Mouse (Mus musculus): ENCODE data around the gene Ddx19a. TPM values are rescaled to one million over a fixed set of nuclear protein-coding genes. Genes with fewer than 3 reads are reported as not detected.
"Not testable (repeated sequence)": the region's sequence is repeated elsewhere in the genome, so short reads cannot be mapped to it uniquely, and the experiment has no call there.

Ddx19a gene
- polyA plus RNA-seq, 1 experiment = not detected

DNA sequence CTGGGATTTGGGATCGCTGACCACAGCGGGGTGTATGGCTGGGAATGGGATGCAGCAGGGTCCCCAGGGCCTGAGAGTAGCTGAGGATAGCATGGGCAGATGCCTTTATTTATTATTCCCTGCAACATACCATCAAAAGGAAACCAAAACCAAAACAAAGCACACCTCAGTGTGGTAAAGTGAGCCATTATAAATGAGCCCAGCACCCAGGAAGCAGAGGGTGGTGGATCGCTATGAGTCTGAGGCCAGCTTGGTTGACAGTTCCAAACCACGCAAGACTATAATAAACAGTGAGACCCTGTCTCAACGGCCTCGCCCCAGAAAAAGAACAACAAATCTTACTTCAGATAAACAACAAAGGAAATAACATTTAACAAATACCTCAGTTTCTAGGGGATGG, 32.4 kb upstream of the Ddx19a start:
- 84% methylated on average over 6 of the region's 6 CpGs for WGBS
- H3K4me1 ChIP-seq (ENCODE audit: control insufficient read depth, insufficient read depth, low read length) = peaks cover 6% of the 10 kb centered on the region; the same call in 1 of the 2 replicates
- H3K27ac ChIP-seq (ENCODE audit: insufficient read depth, low read depth, low read length) = no peak overlapping the region
- no peak for TF ChIP-seq POLR2A (IDR thresholded peaks at IDR 0.05; ENCODE audit: insufficient read depth, low read depth, low read length)
- no peak for TF ChIP-seq CTCF (IDR thresholded peaks at IDR 0.05; ENCODE audit: insufficient read depth, low read depth, low read length)
- no peak overlapping the region for H3K4me3 ChIP-seq (ENCODE audit: insufficient read depth, low read depth, low read length)

DNA sequence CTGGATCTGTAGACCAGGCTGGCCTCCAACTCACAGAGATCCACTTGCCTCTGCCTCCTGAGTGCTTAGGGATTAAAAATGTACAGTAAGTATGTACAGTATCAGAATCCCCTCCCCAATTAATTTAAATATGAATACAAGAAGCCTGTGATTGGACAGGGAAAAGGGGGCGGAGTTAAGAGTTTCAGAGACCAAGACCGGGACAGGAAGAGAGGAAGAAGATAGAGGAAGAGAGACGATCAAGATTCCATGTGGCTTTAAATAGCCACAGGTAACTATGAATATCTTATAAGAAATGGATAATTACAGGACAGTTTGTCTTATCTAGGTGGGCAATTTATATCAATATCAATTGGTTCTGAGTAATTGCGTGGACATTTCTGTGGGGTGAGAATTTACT, 32.0 kb upstream of the Ddx19a start:
- WGBS = 60% methylated on average over 4 of the region's 4 CpGs
- Histone ChIP-seq H3K4me3 (ENCODE audit: insufficient read depth, low read depth, low read length) (no peak overlapping the region), H3K27ac (ENCODE audit: insufficient read depth, low read depth, low read length) (no peak overlapping the region), H3K4me1 (ENCODE audit: control insufficient read depth, insufficient read depth, low read length) (peaks cover 6% of the 10 kb centered on the region; the same call in 1 of the 2 replicates)
- TF ChIP-seq CTCF (IDR thresholded peaks at IDR 0.05; ENCODE audit: insufficient read depth, low read depth, low read length) (no peak), POLR2A (IDR thresholded peaks at IDR 0.05; ENCODE audit: insufficient read depth, low read depth, low read length) (no peak)

DNA sequence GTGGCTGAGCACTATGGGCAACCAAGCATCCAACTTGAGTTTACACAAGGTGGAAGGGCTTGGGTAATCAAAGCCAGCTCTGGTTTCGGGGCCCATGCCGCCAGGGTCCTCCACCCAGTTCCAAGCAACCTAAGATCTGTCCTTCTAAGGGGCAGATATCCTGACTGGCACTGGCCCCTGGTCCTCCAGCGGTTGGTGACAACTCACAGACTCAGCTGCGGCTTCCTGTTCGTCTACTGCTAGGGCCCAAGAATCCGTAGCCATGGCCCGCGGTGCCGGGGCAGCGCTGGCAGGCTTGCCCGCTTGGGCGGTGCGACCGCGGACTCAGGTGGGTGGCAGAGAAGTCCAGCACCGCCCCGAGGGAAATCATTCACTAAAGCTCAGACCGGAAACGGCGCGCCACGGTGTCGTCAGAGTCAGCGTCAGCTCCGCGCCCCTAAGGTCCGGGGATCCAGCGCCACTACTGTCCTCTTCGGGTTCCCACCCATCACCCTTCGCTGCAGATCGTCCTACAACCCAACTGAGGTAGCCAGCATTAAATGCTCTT, 29.9 kb upstream of the Ddx19a start:
- TF ChIP-seq POLR2A (IDR thresholded peaks at IDR 0.05; ENCODE audit: insufficient read depth, low read depth, low read length) (peak; percentile 67), CTCF (IDR thresholded peaks at IDR 0.05; ENCODE audit: insufficient read depth, low read depth, low read length) (peak; percentile 11; the same call in 1 of the 2 replicates)
- Histone ChIP-seq H3K4me3 (ENCODE audit: insufficient read depth, low read depth, low read length) (peak overlapping the region; percentile 86), H3K4me1 (ENCODE audit: control insufficient read depth, insufficient read depth, low read length) (peaks cover 3% of the 10 kb centered on the region; the same call in 1 of the 2 replicates), H3K27ac (ENCODE audit: insufficient read depth, low read depth, low read length) (peak overlapping the region; percentile 34; the same call in 1 of the 2 replicates)
- under 1% methylated on average over 31 of the region's 31 CpGs for WGBS

DNA sequence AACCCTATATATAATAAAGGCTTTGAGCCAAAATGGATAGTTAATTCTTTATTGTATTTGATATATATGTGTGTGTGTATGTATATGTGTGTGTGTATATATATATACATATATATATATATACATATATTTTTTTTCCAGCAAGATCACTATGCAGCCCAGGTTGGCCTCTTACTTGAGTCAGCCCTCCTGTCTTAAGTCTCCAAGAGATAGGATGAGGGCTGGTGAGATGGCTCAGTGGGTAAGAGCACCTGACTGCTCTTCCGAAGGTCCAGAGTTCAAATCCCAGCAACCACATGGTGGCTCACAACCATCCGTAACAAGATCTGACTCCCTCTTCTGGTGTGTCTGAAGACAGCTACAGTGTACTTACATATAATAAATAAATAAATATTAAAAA, 29.0 kb upstream of the Ddx19a start:
- WGBS = 75% methylated on average over 2 of the region's 2 CpGs
- H3K27ac ChIP-seq (ENCODE audit: insufficient read depth, low read depth, low read length); H3K4me1 ChIP-seq (ENCODE audit: control insufficient read depth, insufficient read depth, low read length); H3K4me3 ChIP-seq (ENCODE audit: insufficient read depth, low read depth, low read length): not testable (repeated sequence)

DNA sequence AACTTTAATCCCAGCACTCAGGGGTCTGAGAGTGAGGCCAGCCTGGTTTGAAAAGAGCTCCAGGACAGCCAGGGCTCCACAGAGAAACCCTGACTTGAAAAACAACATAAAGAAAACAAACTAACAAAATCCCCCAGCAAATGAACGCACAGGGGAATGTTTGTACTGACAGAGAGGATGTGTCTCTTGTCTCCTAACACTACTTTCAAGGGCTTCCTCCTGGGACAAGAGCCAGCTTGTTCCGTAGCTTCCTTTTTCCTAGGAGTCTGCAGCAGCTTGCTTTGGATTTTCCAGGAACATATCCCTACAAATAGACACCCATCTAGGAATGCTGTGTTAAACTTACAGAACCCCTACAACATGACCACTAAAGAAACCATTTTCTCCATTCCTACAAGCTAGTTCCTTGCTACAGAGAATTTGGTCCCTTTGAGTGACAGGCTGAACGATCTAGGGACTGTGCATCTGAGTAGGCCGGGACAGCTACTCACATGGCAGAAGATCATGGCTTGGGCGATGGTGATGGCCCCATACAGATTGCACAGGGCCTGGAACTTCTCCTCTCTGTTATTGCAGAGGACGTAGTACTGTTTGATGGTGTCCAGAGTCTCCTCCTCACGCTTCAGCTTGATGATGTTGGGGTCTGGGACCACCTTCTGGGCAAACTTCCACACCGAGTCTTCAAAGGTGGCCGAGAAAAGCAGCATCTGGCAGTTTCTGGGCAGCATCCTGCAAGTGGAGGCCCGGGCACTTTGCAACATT, 12.8 kb upstream of the Ddx19a start:
- not testable (repeated sequence) for H3K4me1 ChIP-seq (ENCODE audit: control insufficient read depth, insufficient read depth, low read length); H3K4me3 ChIP-seq (ENCODE audit: insufficient read depth, low read depth, low read length); H3K27ac ChIP-seq (ENCODE audit: insufficient read depth, low read depth, low read length)
- 87% methylated on average over 9 of the region's 10 CpGs for WGBS

DNA sequence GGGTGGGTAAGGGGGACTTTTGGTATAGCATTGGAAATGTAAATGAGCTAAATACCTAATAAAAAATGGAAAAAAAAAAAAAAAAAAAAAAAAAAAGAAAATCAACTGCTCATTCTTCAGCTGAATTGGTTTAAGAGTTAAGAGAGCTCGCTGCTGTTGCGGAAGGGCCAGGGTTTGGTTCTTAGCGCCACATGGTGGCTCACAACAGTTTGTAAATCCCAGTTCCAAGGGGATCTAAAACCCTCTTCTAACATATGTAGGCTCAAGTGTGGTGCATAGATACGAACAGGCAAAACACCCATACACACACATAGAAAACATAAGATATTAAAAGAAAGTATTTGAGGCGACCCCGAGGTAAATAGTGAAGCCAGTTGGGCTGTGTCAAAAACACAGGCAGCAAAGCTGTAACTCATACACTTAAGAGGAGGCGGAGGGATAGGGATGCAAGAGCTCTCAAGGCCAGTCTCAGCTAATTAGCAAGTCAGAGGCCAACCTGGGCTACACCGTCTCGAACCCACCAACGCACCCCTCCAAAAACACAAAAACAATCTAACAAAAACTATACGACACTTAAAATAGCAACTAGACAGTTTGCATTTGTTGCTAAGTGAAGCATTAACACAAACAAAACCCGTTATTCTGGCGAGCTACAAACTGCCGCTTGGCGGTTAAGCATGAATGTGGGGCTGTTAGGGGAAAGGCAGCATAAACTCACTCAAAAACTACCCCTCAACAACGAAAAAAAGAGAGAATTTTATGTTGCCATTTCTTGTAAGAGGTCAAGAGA, 764 bp downstream of the Ddx19a start:
- TF ChIP-seq CTCF (IDR thresholded peaks at IDR 0.05; ENCODE audit: insufficient read depth, low read depth, low read length) (no peak), POLR2A (IDR thresholded peaks at IDR 0.05; ENCODE audit: insufficient read depth, low read depth, low read length) (no peak)
- WGBS = 32% methylated on average over 16 of the region's 16 CpGs
- Histone ChIP-seq H3K27ac (ENCODE audit: insufficient read depth, low read depth, low read length) (no peak overlapping the region), H3K4me1 (ENCODE audit: control insufficient read depth, insufficient read depth, low read length) (peaks cover 2% of the 10 kb centered on the region; the same call in 1 of the 2 replicates), H3K4me3 (ENCODE audit: insufficient read depth, low read depth, low read length) (peak overlapping the region; percentile 92)

DNA sequence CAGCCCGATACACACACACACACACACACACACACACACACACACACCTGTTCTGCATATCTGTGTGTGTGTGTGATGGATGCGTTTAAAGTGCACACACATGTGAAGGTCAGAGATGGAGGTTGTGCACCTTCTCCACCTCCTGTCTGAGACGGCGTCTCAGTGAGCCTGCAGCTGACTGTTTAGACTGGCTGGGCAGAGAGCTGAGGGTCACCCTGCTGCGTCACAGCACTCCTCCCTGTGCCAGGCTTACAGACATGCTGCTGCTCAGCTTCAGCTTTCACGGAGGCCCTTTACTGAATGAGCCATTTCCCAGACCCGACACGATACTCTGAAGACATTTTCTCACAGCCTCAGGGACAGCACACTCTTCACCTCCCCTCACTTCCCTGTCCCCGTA, 7.6 kb downstream of the Ddx19a start:
- 86% methylated on average over 9 of the region's 9 CpGs for WGBS
- no peak overlapping the region for H3K4me3 ChIP-seq (ENCODE audit: insufficient read depth, low read depth, low read length)
- TF ChIP-seq POLR2A (IDR thresholded peaks at IDR 0.05; ENCODE audit: insufficient read depth, low read depth, low read length) = no peak
- H3K27ac ChIP-seq (ENCODE audit: insufficient read depth, low read depth, low read length) = no peak overlapping the region
- peaks cover 2% of the 10 kb centered on the region; the same call in 1 of the 2 replicates for H3K4me1 ChIP-seq (ENCODE audit: control insufficient read depth, insufficient read depth, low read length)

DNA sequence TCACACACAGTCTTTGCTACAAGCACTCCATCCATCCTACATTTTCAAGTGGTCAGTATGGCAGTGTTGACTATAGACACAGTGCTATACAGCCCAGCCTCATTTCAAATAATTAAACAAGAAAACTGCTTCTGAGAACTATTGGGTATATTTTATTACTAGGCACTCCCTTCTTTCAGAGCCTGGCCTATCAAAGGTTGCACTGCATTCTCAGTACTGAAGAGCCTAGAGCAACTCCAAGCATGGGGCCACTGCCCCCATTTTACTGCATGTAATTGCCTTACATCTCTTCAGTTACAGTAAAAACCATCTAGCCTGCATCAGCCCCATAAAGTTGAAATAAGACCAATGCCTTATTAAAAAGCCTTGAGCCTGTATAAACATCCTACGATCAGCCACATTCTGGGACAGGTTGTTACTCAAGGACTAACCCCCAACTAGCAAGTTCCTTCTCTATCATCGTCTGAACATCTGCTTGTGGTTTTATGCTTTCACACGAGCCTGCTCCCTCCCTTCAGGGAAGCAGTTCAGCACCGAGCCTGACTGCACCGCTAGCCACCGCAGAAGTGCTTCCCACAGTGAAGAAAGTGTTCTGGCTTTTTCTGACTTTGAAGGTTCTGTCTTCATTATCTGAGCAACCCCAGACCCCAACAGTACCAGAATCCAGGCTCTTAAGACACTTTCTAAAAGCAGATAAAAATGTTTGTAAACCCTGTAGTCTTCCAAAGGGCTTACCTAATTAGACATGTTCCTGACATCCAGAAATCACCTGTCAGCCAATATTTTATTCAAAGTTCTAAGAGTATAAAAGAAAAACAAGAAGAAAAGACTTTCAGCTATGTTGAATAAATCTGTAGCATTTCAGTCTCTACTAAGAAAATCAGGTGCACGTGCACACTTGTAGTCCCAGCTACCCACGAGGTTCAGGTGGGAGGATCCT, 9.5 kb downstream of the Ddx19a start:
- Histone ChIP-seq H3K4me3 (ENCODE audit: insufficient read depth, low read depth, low read length) (no peak overlapping the region), H3K4me1 (ENCODE audit: control insufficient read depth, insufficient read depth, low read length) (no peaks in the 10 kb centered on the region), H3K27ac (ENCODE audit: insufficient read depth, low read depth, low read length) (no peak overlapping the region)
- WGBS = 88% methylated on average over 8 of the region's 8 CpGs
- TF ChIP-seq CTCF (IDR thresholded peaks at IDR 0.05; ENCODE audit: insufficient read depth, low read depth, low read length) (no peak), POLR2A (IDR thresholded peaks at IDR 0.05; ENCODE audit: insufficient read depth, low read depth, low read length) (no peak)

All from olfactory bulb, adult 2 months (tissue).